Mouse (Mus musculus) gastrocnemius, postnatal 10 days (tissue): ENCODE data around the gene Chd9. TPM values are rescaled to one million over a fixed set of nuclear protein-coding genes. Genes with fewer than 3 reads are reported as not detected.

Experiments
- DNase-seq: peaks from one replicate; pipeline ENCODE4 v3.0.0; 2021; ENCODE audit warnings: mixed read lengths
- microRNA-seq, 2 experiments: library from miRNA; unstranded; fragments of <30 nt; microRNA quantifications; one replicate each; pipeline ENCODE4 v1.2.0; 2021
- total RNA-seq, 2 experiments: library from RNA; stranded (reverse); gene quantifications; 2 replicates each; pipeline ENCODE4 v1.2.3; 2021

Gene Chd9
- total RNA-seq, 2 experiments from 2014 or later: 42.6 to 51.8 TPM

GRCm38 (mm10) chr8:91081911-91082310 lies 253.8 kb downstream of the Chd9 start:
- no peak for DNase-seq

GRCm38 (mm10) chr8:91082428-91082827 lies 254.3 kb downstream of the Chd9 start:
- no peak for DNase-seq

GRCm38 (mm10) chr8:91088452-91088851 lies 260.3 kb downstream of the Chd9 start:
- no peak for DNase-seq

GRCm38 (mm10) chr8:91089601-91090000 lies 261.4 kb downstream of the Chd9 start:
- DNase-seq: no peak

- no peak for DNase-seq
Observed at GRCm38 (mm10) chr8:91094135-91094534, 266.0 kb downstream of the Chd9 start.

GRCm38 (mm10) chr8:91098106-91098505 lies 270.0 kb downstream of the Chd9 start:
- no peak for DNase-seq

Small RNA genes lying within 50 kb of the gene (microRNA-seq; reads per million reads assigned to microRNA genes)
- gene Gm44382: 0 reads per million in 2 experiments

Other genes with a start within 250 kb of the Chd9 start
- not detected for gene Gm19935, start 11.0 kb upstream of the Chd9 start, total RNA-seq
- gene Rbl2, start 241.7 kb downstream of the Chd9 start, total RNA-seq: 10 to 100 TPM; 16.8 to 20.2 TPM